Mouse (Mus musculus): ENCODE measurements around the gene Tacstd2.

DNA sequence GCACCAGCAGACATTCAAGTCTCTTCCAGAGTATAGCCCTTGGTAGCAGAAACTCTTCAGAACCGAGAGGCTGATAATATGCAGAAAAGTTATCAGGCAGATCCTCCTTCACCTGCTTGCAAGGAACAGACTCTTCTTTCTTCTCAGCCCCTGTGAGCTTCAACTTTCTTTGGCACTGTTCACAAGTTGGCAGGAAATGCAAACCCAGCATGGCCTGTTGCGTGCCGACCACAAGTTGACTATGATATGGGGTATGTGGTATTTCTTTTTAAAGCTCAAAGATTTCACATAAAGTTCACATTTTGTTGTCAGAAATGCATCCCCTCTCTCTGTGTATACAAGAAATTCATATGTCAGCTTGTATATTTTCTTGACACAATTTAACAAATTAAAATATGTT lies 30.7 kb upstream of the Tacstd2 start:
- TF ChIP-seq CTCF (IDR thresholded peaks at IDR 0.05) (no peak), EP300 (IDR thresholded peaks at IDR 0.05; ENCODE audit: insufficient read depth, low read depth, low read length) (no peak), POLR2A (IDR thresholded peaks at IDR 0.05; ENCODE audit: insufficient read depth, low read depth, low read length) (no peak)

All from heart, adult 2 months (tissue).